Mouse (Mus musculus) layer of hippocampus, adult 2 months (tissue): Measurements from ENCODE around the gene Cyb5r1. TPM values are rescaled to one million over a fixed set of nuclear protein-coding genes. Genes with fewer than 3 reads are reported as not detected.
A peak's percentile ranks its signal among the peaks of the same experiment; 100 is the strongest.

Experiments used
- DNase-seq, 2 experiments: peaks; one replicate each; pipeline ENCODE4 v3.0.0; 2022; ENCODE audit warnings: low spot score in 2 of 2
- H3K27ac ChIP-seq: fragments of 200-600 bp; 2 replicates; pipeline ENCODE4 v1.8.1; 2022
- H3K4me3 ChIP-seq: fragments of 200-600 bp; 2 replicates; pipeline ENCODE4 v1.8.1; 2022; ENCODE audit warnings: mild to moderate bottlenecking
- CTCF ChIP-seq: fragments of 200-600 bp; conservative IDR thresholded peaks from 2 replicates; pipeline ENCODE4 v1.8.1; 2022; ENCODE audit warnings: antibody characterized with exemption, mild to moderate bottlenecking, moderate library complexity
- long read RNA-seq, 2 experiments: library from polyadenylated mRNA; stranded (forward); transcript quantifications; one replicate each; pipeline ENCODE4 v2.0.0; 2021; ENCODE audit warnings: borderline mapping rate in 2 of 2
- total RNA-seq, 2 experiments: library from RNA; stranded (reverse); gene quantifications; 2 replicates each; pipeline ENCODE4 v1.2.3; 2021

The Cyb5r1 gene
- 10 to 100 TPM; 27.4 to 39.9 TPM for total RNA-seq
- long read RNA-seq, experiment 1, transcript Cyb5r1-201 (9 exons, 1,837 nt) = major isoform, 18 of 23 reads
- long read RNA-seq, experiment 1, partial matches to known transcripts = 4 of 23 reads
- long read RNA-seq, experiment 1, other reads (novel, unspliced or antisense) = 1 of 23 reads
- long read RNA-seq, experiment 2, transcript Cyb5r1-201 (9 exons, 1,837 nt) = major isoform, 21 of 26 reads
- long read RNA-seq, experiment 2, partial matches to known transcripts = 4 of 26 reads
- long read RNA-seq, experiment 2, other reads (novel, unspliced or antisense) = 1 of 26 reads

DNA sequence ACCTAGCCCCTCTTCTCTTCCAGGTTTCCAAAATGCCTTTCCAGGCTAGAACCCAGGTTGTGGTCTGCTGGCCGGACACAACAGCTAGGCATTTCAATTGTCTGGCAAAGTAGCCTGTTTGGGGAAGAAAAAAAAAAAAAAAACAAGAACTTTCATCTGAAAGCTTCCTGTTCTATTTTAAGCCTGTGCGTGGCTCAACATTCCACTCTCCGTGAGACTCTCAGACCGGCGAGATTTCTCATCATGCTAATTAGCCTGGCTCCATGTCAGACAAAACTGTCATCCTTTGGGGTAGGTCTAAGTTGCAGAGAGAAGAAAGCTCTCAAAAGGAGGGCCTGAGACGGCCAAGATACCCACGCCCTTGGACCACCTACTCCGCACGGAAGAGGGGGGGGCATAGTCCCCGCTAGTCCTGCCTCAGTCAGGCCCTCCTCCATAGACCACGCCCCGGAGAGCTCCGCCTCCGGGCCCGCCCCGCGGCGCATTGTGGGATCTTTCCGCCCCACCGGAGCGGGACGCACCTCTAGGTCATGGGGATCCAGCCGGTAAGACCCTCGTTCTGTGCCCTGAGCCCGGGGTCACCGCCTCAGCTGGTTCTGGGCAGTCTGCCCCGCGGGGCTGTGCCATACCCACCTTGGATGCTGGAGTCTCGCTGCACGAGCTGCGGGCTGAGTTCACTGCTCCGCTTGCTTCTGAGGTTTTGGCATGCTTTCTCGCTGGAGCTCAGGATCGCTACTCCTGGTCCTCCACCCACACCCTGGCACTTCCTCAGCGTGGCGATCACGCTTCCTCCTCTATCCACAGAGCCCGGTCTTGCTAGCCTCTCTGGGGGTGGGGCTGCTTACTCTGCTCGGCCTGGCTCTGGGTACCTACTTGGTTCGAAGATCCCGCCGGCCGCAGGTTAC is at the start of gene Cyb5r1:
Gene Cyb5r1 (plus strand): TSS at position 51 of the 905 bp plus-strand sequence.
- peak within 1 kb of the TSS; percentile 65; the same call in 1 of the 2 replicates for H3K27ac ChIP-seq
- no peak for TF ChIP-seq CTCF
- peak; percentile 37 to 57 for DNase-seq
- peak within 1 kb of the TSS; percentile 89 for H3K4me3 ChIP-seq

DNA sequence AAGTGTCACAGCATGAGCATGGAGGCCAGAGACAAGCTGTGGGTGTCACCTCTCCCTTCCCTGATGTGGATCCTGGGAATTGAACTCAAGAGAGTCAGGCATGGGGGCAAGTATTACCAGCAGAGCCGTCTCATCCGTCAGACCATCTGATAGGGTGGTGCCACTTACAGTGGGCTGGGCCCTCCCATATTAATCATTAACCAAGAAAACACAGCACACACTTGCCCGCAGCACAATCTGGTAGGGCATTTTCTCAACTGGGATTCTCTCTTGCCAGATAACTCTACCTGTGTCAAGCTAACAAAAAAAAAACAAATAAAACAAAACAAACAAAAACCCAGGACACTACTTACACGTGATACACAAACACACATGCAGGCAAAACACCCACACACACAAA is 47.9 kb upstream of the Cyb5r1 start:
- no peak for DNase-seq
- Histone ChIP-seq H3K27ac (no peak overlapping the region), H3K4me3 (no peak overlapping the region)
- TF ChIP-seq CTCF = no peak

DNA sequence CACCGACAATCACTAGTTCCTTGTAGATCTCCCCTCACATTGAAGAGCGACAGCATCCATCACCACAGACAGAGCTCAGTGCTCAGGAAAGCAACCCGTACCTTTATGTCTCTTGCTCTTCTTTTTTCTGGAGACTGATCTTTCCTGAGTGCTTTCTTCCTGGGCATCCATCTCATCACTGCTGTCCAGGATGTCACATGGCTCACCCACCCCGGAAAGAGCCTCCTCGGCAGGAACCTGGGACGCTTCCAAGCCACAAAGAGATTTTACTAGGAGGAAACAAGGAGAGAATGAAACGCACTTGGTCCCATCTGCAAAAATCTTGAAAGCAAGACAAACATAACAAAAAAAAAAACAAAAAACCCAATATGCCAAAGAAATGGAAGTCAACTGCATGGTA is 44.7 kb upstream of the Cyb5r1 start:
- no peak for TF ChIP-seq CTCF
- no peak for DNase-seq
- Histone ChIP-seq H3K4me3 (peak overlapping the region; percentile 66; the same call in 1 of the 2 replicates), H3K27ac (no peak overlapping the region)

DNA sequence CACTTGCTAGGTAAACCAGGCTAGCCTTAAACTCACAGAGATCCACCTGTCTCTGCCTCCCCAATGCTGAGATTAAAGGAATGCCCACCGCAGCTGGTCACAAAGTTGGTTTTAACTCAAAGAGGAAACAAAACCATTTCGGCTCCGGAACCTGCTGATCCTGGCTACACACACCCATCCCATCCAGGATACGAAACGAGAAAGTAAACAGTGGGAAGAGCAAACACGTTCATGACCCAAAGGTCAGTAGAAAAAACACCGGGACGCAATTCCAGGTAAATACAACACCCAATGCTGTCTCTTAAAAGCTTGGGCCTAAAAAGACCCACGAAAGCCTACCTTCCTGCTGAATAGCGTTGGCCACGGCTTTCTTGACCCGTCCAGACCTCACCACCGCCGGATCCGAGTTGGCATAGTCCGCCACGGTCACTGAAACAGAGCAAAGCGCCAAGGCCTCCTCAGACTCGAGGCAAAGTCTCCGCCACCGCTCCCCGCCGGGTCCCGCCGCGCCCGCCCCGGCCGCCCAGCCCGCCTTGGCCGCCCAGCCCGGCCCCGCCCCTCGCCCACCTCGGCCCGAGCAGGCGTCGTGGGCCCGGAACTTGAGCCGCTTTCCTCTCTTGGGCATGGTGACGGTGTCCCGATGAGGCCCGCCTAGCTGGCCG is 44.0 kb upstream of the Cyb5r1 start:
- Histone ChIP-seq H3K27ac (peak overlapping the region; percentile 93), H3K4me3 (peak overlapping the region; percentile 66)
- no peak for TF ChIP-seq CTCF
- DNase-seq = peak in 1 of 2 experiments; percentile 13

DNA sequence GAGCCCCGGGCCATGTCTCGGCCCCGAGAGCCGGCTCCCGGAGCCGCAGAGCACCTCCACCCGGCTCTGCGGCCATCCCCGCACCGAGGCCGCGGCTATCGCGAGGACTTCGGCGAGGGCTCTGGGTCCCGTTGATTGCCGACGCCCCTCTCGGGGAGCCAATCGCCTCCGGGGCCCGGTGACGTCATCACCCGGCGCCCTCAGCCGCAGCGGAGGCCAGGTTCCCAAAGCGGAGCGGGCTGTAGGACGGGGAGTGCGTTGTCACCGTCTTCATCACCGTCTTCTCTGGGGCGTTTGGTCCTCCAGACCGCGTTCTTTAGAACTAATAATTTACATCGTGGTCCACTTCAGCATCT is 43.5 kb upstream of the Cyb5r1 start, which contains the start of gene Tmem183a:
Gene Tmem183a (minus strand): TSS at position 123 of the 356 bp plus-strand sequence.
- TF ChIP-seq CTCF = no peak
- peak; percentile 94 to 99 for DNase-seq
- Histone ChIP-seq H3K27ac (peak within 1 kb of the TSS; percentile 93), H3K4me3 (peak within 1 kb of the TSS; percentile 66)

DNA sequence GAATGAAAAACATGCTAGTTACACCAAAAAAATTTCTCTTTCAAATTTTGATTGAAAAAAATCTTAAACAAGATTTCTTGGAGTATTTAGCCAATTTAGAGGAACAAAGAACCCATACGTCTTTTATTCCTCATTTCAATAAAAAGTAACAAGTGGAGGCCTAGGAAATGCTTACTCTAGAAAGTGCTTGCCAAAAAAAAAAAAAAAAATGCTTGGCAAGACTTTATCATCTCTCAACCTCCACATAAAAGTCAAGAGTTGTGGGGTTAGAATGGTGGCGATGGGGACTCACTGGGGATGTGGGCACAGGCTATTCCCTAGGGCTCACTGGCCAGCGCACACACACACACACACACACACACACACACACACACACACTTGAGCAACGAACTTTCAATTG is 42.2 kb upstream of the Cyb5r1 start:
- H3K4me3 ChIP-seq = no peak overlapping the region
- no peak for DNase-seq

DNA sequence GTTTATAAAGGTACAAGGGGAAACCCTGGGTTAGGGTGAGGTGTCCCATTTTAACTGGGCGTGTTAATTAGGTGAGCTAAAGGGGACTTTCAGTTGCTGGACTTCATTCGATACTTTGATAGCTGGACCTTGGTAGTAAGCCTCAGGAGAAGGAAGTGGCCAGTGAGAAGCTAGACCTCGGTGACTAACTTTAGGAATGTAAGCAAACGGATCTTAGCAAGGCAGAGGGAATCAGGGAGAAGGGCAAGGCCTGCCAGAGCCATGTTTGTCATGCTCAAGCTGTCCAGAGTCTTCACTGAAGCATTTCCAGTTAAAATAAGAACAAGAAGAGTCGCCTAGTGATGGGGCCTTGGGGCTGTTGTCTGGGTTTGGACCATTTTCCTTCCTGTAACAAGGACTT is 39.9 kb upstream of the Cyb5r1 start:
- Histone ChIP-seq H3K4me3 (no peak overlapping the region), H3K27ac (no peak overlapping the region)
- DNase-seq = no peak
- no peak for TF ChIP-seq CTCF

More for the DNA sequence above, 42.2 kb upstream of the Cyb5r1 start:
- no peak overlapping the region for H3K27ac ChIP-seq
- TF ChIP-seq CTCF = no peak

DNA sequence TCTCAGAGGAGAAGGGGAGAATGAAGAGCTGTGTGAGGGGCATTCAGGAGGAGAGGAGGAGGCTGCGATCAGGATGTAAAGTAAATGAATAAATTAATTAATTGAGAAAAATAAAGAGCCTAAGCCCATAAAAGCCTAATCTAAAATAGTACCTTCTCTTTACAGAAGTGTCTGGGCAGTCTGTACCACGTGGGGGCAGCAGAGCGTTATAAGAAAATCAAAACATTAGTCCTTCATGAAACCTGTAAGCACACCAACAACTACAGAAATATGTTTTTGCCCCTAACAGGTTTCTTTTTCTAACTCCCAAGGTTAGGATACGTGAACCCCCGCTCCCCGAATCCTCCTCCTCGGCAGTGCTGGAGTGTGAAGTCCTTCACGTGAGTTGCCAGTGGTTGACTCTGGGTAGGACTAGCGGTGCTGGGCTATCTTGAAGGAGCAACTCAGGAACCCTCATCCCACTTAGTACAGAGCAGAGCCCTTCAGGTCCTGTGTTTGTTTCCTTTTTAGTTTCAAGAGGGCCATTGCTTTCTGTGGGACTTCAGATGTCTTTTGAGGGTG is 36.5 kb upstream of the Cyb5r1 start:
- peak in 1 of 2 experiments; percentile 60 for DNase-seq
- Histone ChIP-seq H3K27ac (no peak overlapping the region), H3K4me3 (no peak overlapping the region)
- TF ChIP-seq CTCF = peak; percentile 82

DNA sequence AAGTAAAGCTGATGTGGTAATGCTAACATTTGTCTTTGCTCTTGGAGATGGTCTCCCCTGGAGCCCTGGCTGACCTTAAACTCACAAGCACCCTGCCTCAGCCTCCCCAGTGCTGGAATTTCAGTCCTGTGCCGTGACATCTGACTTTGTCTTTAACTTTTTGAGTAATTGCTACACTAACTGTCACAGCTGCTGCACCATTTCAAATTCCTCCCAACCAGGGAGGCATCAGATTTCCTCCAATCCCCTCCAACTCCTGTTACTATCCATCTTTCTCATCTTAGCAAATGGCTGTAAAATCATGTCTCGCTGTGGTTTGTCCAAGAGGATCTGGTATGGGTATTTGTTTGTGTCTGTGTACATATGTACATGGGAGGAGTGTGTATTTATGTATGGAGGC is 31.2 kb upstream of the Cyb5r1 start:
- H3K27ac ChIP-seq = no peak overlapping the region
- no peak overlapping the region for H3K4me3 ChIP-seq
- DNase-seq = no peak
- no peak for TF ChIP-seq CTCF

DNA sequence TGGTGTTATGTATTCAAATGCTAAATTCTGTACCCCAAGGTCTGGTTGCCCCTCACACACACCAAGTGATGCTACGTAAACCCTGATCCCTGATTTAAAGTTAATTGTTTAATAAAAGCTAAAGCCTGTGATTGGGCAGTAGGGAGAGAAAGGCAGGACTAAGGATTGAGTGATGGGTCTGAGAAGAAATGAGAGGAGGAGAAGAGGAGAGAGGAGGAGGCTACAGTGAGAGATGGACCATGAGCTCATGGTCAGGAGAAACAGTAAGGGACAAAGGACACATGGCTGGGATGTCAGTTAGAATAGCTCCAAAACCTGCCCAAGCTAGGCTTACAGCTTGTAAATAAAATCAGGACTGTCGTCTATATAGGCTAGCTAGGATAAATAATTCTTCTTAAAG is 24.3 kb upstream of the Cyb5r1 start:
- Histone ChIP-seq H3K27ac (no peak overlapping the region), H3K4me3 (no peak overlapping the region)
- DNase-seq = no peak
- no peak for TF ChIP-seq CTCF

DNA sequence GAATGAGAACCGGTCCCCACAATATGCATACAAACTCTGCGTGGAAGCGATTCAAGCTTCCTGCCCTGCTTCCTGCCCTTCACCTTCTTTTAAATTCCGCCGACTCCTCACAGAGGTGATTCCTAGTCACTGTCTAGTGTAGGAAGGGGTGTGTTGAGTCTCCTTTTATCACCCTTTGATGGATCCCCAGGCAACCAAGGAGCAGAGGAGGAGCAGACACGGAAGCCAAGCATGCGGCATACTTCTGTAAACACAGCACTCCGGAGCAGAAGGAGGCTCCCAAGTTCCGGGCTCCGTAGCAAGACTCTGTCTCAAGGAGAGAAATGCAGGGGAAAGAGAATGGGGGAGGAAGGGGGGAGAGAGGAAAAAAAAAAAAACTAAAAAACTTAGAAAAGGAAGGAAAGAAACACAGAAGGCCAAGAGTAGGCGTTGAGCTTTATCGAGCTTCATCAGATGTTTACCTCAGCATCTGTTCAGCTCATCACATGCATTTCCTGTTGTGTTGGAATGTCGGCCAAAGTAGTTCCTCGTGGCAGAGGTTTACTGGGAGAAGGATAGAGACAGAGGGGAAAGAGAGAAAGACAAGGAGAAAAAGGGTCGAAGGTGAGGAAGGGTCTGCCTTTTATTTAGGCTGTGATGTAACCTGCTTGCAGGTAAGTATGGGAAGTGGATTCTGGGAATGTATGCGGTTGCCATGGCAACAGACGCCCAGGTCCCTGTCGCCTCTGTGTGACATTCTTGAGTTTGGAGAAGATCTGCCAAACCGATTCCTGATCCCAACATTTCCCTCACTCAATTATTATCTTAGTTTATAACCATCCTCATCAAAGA is 23.3 kb upstream of the Cyb5r1 start:
- DNase-seq = peak in 1 of 2 experiments; percentile 4
- no peak overlapping the region for H3K27ac ChIP-seq
- no peak for TF ChIP-seq CTCF
- H3K4me3 ChIP-seq = peak overlapping the region; percentile 27

DNA sequence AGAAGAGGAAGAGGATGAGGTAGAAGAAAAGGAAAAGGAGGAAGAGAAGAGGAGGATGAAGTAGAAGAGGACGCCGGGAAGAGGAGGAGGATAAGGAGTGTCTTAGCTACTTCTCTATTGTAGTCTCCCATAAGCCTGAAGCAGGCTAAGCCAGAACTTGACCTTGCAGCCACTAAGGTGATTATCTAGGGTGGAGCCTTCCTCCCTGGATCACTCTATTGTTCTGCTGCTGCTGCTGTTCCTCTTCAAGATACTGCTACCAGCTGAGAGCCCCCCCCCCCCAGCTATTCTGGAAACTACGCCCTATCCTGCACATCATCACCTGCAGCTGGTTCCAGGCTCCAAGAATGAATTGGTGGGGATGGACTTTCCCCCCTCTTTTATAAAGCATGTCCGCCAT is 20.8 kb upstream of the Cyb5r1 start:
- no peak overlapping the region for H3K27ac ChIP-seq
- no peak overlapping the region for H3K4me3 ChIP-seq
- no peak for DNase-seq
- TF ChIP-seq CTCF = no peak
